Mouse (Mus musculus): ENCODE results near the gene Nop2.

Nop2 gene

DNA sequence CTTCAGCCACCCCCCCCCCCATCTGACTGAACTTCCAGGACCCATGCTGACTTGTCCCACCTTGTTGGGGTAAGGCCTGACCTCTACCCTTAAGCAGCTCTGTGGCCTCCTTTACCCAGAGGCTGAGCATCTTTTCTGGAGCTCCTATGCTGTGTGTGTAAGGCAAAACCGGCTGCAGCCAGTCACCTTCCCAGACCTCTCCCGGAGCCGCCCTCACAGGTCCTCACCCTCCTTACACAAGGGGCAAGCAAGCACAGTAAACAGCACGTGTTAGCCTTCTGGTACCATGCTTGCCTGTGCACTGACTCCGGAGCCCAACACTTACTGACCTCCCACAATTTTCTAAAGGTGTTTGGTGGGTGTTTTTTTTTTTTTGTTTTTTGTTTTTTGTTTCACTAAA lies 43.8 kb downstream of the Nop2 start:
- DNase-seq = no peak

DNA sequence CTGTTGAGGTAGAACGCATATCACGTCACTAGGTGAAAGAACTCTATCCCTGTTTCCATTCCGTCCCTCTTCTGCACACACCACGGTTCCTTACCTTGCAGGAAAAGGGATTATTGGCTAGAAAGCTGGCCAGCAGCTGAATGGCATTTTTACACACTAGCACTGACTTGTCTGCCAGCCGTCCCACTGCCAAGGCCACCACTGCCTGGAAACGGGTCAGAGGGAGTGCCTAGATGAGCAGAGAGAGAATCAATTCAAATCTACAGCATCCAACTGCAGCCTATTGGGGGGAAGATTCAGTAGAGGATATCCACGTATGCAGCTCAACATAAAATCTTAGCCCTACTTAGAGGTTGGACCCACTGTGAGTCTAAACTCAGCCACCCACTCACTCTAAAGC lies 47.9 kb downstream of the Nop2 start:
- no peak for DNase-seq

DNA sequence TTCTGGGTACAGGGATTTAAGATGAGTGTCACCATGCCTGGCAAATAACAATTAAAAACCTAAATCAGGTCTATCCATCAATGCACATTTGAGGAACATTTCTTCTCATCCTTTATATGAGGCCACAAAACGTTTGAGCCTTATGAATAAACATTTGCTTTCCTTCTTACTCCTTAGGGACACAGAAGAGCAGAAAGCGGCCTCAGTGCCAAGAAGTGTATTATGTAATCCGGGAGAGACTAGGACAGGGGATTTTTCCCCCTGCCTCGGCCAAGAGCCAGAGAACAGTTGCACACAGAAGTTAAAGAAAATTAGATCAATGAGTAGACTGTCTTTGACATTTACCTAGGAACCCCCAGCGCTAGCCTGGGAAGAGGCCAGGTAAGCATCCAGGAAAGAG lies 50.4 kb downstream of the Nop2 start:
- no peak for DNase-seq

DNA sequence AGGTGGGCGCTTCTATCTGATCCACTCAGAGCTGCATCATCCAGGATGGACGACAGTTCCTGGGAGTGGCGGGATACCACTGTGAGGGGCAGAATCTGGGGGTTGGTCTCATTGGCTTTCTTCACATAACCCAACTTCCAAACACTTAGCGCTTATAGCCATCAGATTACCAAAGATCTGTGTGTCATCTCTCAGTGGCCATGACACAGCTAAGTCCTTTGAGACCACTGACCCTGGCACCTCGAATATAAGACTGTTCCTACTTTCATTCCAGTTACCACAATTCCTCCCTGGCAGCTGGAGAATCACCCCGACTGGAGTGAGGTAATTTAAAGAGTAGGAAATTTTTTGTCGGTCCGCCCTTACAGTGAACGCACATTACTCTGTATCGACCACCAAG lies 54.5 kb downstream of the Nop2 start:
- no peak for DNase-seq

DNA sequence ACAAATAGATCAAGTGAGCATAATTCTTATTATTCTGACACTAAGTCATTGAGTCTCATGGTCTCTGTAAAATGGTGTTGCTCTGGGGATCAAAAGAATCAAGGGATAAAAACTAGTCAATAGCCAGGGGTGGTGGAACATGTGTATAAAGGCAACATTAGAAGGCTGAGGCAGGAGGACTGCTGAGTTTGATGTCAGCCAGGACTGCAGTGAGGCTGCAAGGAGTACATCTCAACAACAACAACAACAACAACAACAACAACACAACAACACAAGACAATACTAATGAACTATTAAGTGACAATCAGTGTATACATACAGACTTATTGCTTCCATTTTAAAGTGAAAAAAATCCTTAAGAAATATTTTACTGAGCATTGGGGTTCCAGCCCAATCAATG lies 59.1 kb downstream of the Nop2 start:
- DNase-seq = no peak

DNA sequence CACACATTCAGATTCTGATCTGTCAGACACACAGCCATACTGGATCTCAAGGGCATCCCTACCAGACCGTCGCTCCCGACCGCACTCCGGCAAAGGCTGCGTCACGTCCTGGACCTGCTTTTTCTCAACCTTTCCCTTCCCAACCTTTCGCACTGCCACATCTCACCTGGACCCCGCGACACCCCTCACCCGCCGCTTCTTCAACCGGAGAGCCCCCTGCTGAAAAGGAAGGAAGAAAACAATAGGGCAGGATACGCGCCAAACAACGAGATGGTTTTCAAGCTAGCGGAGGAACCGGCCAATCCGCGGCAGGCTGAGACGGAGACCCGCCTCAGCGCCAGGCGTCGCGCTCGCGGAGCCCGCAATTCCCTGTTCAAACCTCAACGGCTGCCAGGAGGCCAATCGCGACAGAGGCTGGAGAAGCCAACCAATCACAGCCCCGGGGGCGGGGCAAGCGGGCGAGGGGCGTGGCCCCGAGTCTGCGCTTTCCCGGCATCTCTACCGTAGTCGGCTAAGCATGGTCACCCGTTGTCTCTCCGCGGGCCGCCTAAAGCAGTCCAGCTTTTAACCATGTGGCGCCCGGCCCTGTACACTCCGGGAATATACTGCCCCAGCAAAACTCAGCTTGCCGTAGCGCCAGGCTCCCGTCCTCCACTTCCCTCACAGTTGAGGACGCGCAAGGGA lies 59.8 kb downstream of the Nop2 start, which contains the start of the genes Ncapd2 and Mrpl51:
Ncapd2 (minus strand) TSS at position 370 of the 684 bp plus-strand sequence.
Mrpl51 (plus strand) TSS at position 470 of the 684 bp plus-strand sequence.
- peak; percentile 99 to 100 for DNase-seq

DNA sequence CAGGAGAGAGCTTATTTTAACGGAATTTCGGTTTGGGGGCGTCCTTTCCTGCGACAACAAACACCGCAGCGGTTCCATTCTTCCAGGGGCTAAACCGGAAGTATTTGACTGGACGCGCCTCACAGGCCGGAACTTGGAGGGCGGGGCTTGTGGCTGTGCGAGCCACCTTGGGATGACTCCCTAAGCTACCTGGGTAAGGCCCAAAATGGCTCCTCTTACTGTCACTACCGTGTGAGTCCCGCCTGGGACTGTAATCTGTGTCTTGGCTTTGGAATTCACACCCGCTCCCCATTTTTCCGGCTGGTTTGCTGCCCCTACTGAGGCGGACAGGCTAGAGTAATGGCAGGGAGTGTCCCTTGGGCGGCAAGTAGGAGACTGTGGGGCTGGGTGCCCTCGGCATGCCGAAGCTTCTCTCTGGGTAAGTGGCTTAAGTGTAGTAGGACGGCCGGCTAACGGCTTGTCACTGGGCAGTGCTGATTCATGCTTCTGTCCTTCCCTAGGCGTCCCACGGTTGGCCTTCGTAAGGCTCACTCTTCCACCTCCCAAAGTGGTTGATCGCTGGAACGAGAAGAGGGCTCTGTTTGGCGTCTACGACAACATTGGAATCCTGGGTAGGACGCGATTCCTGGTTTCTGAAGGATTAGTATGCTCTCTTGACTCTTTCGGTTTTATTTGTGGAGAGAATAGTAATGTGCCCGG lies 60.5 kb downstream of the Nop2 start:
- peak; percentile 97 to 98 for DNase-seq

DNA sequence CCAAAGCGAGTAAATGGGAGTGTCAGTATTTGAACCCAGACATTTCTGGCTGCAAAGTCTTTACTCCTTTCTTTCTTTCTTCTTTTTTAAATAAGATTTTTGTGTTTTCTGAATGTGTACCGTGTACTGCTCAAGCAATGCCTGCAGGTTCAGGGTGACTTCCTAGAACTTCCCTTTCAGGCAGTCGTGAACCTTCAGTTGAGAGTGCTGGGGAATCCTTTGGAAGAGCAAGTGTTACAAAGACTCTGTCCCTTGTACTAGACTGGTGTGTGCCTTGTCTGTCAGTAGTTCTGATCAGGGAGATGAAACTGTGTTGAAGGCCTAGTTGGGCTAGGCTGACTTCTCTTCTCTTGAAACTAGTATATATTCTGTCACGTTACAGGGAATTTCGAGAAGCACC lies 61.1 kb downstream of the Nop2 start:
- no peak for DNase-seq

DNA sequence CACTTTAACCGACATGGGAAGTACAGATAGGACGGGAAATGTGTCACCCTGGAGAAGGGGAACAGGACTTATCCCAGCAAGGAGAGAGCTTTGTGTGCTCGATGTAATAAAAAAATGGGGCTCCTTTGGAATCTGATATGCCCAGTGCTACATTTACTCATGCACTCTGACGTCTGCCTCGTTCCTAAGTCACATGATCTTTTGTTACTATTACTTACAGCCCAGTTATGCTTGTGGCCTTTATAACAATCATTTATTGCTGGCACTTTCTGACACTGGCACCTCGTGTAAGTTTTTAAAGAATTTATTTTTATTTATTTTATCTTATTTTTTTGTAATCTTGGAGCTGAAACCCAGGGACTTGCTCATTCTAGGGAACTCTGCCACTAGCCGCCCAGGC lies 61.7 kb downstream of the Nop2 start:
- no peak for DNase-seq
